Mouse (Mus musculus) layer of hippocampus, postnatal 36 days (tissue): ENCODE results near the gene Neo1. TPM values are rescaled to one million over a fixed set of nuclear protein-coding genes. Genes with fewer than 3 reads are reported as not detected.

Experiments
- DNase-seq, 2 experiments: peaks; one replicate each; pipeline ENCODE4 v3.0.0; 2022
- total RNA-seq, 2 experiments: library from RNA; stranded (reverse); gene quantifications; 2 replicates each; pipeline ENCODE4 v1.2.3; 2021

Gene Neo1
- total RNA-seq, 2 experiments from 2014 or later = 80.2 to 80.9 TPM

- DNase-seq = no peak
Measured at GRCm38 (mm10) chr9:58859080-58859635, 177.1 kb downstream of the Neo1 start.

DNA sequence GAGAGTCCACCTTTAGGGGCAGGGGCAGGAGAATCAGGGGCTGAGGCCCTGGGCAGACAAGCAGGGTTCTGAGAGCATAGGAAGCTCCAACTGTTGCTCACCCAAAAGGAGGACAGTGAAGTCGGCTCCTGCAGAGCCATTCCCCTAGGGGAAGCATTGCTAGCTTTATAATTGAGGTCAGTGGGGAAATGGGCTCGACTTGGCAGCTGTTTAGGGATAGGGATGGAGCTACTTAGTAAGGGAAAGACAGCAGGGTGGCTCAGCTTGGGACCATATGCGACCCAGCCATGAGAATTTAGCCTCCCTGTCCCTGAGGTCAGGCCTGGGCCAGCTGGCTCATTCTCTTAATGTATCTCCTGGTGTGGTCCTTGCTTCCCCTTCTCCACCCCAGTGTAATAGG, 181.3 kb downstream of the Neo1 start:
- DNase-seq = no peak

DNA sequence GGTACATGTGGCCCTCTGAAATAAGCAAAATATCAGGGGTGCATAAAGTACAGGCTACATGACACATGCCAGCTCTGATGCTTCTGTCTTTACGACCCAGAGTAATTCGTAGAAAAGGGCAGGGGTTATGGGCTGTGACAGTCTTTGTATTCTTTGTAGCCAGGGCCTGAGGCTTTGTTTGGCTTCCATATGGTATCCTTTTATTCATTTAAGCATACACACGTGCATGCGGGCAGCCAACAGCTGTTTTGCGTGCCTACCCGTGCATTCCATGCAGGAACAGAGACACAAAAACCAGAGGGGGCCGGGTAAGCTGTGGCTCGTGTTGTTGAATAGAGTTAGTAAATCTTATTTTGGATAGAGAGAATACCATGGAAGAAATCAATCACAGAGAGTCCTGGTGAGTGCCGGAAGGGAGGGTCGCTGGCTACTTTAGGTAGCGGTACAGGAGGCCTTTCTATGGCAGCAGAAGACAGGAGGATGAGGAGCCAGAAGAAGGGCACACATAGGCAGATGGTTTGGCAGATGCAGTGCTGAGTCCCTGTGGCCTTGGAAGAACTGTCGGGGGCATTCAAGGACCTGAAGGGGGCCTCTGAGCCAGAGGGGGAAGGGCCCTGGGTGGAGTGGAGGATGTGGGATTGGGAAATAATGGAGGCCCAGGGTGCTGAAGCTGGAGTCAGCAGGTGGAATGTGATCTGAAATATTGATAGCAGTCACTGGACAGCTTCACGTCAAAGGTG, 186.5 kb downstream of the Neo1 start:
- DNase-seq = no peak

GRCm38 (mm10) chr9:58847676-58848075, 188.6 kb downstream of the Neo1 start:
- DNase-seq = no peak

DNA sequence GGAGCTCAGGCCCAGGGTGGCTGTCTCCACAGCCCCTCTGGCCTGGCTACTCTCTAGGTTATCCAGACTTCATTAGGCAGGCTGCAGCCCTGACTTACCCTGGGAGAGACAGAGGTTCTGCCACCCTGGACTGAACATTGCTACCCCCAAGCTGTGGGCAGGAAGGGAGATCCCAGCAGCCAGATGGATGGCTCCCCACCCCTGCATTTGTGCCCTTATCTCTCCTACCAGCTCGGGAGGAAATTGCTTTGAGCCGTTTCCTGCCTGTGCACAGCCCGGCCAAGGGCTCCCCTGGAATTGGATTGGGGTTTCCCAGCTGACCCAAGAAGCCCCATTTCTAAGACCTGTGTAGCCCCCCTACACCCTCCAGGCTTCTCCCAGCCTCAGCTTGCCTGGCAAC, 189.2 kb downstream of the Neo1 start:
- DNase-seq = no peak

DNA sequence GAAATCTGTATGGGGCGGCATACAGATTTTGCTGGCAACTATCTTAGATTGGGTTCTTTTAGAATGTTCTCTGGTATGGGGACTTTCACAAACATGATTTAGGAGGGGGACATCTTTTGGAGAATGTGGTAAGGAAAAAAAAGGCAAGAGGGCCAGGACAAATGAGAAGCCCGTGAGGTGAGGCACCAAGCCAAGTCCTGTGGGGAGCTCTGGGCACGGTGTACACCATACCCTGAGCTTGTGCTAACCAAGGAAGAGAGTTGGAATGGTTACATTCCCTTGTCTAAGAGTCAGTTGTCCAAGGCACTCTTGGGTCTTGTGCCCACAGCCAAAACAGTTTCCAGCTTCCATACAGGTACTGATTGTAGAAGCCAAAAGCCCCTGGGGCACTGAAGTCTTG, 191.6 kb downstream of the Neo1 start:
- DNase-seq = no peak

DNA sequence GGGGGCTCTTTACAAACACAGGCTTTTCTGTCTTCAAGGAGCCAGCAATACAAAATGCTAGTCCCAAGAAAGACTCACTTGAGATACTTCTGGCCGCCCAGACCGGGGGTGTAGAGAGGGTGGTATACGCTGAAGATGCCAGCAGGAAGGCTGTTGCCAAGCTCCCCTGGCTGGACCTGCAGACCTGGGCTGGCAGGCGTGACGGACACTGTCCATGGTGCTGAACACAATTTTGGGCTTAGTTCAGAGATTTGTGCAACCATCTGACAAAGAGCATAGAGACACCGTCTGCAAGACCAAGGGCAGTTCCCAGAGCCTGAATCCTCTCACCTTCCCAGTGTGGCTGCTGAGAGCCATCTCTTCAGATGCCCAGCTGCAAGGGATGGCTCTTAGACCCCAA, 194.6 kb downstream of the Neo1 start:
- no peak for DNase-seq

DNA sequence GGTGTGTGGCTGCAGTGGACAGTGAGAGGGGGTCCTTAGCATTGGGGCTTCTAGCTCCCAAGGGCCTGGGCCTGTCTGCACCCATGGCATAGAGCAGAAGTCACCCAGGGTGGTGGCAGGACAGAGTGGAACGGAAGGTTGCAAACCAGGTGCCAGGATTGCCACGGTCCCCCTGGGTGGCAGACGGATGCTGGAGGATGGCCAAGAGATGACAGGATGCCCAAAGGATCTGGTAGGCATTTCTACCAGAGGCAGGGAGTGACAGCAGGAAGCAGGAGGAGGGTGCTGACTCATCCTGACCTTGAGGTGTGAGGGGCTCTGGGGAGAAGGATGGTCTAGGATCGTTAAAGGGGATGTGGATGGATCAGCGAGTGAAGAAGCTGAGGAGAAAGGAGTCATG, 197.7 kb downstream of the Neo1 start:
- DNase-seq = no peak

DNA sequence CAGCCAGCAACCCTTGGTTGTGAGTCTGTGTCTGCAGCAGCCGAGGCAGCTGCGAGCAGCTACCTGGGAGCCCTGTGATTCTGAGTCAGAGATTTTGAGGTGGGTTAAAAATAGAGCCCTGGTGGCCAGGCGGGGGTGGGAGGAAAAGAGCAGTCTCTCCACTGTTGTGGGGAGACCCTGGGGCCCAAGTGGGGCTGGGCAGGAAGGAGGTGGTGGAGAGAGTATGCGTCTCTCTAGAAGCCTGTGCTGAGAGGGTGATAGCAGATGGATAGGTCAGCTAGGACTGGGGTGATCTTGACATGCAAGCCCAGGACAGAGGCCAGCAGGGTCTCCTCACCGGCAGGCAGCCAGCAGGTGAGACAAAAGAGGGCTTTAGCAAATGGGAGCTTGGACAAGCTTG, 199.1 kb downstream of the Neo1 start:
- DNase-seq = no peak

GRCm38 (mm10) chr9:58832939-58833338, 203.3 kb downstream of the Neo1 start:
- no peak for DNase-seq

DNA sequence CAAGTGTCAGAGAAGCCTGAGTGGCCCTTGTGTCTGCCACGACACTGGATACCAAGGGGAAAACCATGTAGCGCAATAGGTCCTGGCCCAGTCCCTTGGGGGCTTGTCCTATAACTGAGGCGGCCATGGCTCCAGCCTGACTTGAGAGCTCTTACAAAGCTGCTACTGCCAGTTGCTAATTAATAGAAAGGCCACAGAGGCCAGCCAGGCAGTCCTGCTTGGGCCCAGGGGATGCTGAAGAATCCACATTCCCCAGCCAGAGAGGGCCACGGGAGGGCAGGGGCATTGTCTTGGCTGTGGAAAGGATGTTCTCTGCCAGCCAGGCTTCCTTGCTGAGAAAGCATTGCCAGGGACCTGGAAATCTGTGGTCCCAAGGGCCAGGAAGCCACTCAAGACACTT, 206.6 kb downstream of the Neo1 start:
- DNase-seq = no peak

Other genes starting within 250 kb of the Neo1 start
- 1 to 10 TPM; 1.8 to 2.1 TPM for gene Hcn4, start 213.0 kb downstream of the Neo1 start, total RNA-seq